Mouse (Mus musculus) adipocyte (in vitro differentiated cells): ENCODE data around the gene Szrd1.

Experiments
- DNase-seq: peaks from one replicate; pipeline ENCODE4 v3.0.0-alpha.2; 2016; ENCODE audit warnings: low spot score

The Szrd1 gene

GRCm38 (mm10) chr4:141067516-141068046 lies 72.0 kb downstream of the Szrd1 start:
- DNase-seq = no peak

GRCm38 (mm10) chr4:141066709-141067515 lies 72.7 kb downstream of the Szrd1 start:
- DNase-seq = peak; percentile 36

GRCm38 (mm10) chr4:141065123-141065522 lies 74.5 kb downstream of the Szrd1 start:
- DNase-seq = peak; percentile 87

- DNase-seq = no peak
Measured at GRCm38 (mm10) chr4:141064104-141064659, 75.4 kb downstream of the Szrd1 start.
